Mouse (Mus musculus): ENCODE data around the gene Caly. TPM values are rescaled to one million over a fixed set of nuclear protein-coding genes. Genes with fewer than 3 reads are reported as not detected.
A peak's percentile ranks its signal among the peaks of the same experiment; 100 is the strongest.

The Caly gene
- 24.8 and 25.1 TPM in 2 replicates for polyA plus RNA-seq (2016; fragmentation: Nextera tagmentation; extraction: Ambion mirVana)

DNA sequence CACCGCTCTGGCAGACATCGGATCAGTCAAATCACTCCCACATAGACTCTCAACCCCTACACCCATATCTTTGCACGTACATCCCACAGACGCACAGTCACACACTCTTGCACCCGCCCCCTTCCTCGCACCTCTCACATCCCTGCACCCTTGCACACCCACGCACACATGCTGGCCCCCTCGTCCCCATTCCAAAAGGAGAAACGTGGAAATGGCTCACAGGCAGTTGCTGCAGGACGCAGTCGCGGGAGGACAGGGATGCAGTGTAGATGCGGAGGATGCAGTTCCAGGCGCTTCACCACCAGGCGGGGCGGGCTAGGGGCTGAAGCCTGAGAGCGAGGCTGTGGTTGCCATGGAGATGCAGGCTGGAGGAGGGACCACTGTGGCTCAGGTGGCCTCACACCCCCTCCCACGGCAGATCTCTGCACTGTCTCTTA, at the start of gene Caly:
Gene Caly (minus strand): TSS at position 307 of the 437 bp plus-strand sequence.
- H3K27me3 ChIP-seq, result peaks cover 21% of the 10 kb centered on the region
- H3K4me2 ChIP-seq (replicated peaks), result peak within 1 kb of the TSS; percentile 60
- peaks cover 33% of the 10 kb centered on the region for H3K4me1 ChIP-seq
- H3K9ac ChIP-seq, result peak within 1 kb of the TSS; percentile 59
- WGBS, result 2% methylated on average over 18 of the region's 18 CpGs
- ATAC-seq (ENCODE audit: low FRiP score), result peak; percentile 79
- H3K4me3 ChIP-seq, result peak within 1 kb of the TSS; percentile 38
- H3K36me3 ChIP-seq, result no peaks in the 10 kb centered on the region
- H3K27ac ChIP-seq, result peak within 1 kb of the TSS; percentile 89
- no peaks in the 10 kb centered on the region for H3K9me3 ChIP-seq (replicated peaks)

DNA sequence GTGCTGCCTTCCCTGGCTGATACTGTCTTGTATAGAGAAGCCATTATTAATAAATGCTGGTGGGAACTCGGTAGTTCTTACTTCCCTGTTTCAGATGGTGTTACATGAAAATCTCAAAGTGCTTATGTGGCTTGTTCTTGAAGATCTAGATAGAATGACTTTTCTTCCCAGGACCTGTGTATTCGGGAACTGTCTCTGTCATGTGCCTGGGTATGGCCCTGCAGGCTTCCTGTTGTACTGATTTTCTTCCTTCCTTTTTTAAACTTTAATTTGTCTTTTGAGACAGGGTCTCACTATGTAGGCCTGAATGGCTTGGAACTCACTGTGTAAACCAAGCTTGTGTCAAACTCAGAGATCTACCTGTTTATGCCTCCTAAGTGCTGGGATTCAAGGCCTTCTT, 45.6 kb upstream of the Caly start:
- no peak overlapping the region for H3K27ac ChIP-seq
- H3K4me3 ChIP-seq, result no peak overlapping the region
- no peaks in the 10 kb centered on the region for H3K9me3 ChIP-seq (replicated peaks)
- peaks cover 7% of the 10 kb centered on the region; the same call in 1 of the 2 replicates for H3K36me3 ChIP-seq
- H3K4me1 ChIP-seq, result peaks cover 5% of the 10 kb centered on the region; the same call in 1 of the 2 replicates
- WGBS, result 95% methylated on average over 2 of the region's 2 CpGs
- no peaks in the 10 kb centered on the region for H3K27me3 ChIP-seq
- H3K4me2 ChIP-seq (replicated peaks), result no peak overlapping the region
- no peak overlapping the region for H3K9ac ChIP-seq
- no peak for ATAC-seq (ENCODE audit: low FRiP score)

DNA sequence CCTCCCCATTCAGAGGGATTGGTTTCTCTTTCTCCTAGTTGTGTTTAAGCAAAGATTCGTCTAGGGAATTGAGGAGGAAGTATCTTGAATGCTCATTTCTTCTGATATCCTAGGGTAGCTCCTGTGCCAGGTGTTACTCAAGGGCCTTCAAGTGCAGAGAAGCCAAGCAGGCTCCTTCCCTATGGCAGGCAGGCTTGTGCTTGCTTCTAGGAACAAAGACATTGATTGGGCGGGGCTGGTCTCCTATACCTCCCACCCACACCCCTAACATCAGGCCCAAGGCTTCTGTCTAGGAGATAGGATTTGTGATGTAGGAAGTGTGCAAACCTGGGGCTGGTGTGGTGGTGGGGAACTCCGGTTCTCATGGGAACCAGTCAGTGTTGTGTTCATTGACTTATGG, 44.6 kb upstream of the Caly start:
- H3K36me3 ChIP-seq, result peaks cover 7% of the 10 kb centered on the region; the same call in 1 of the 2 replicates
- H3K4me2 ChIP-seq (replicated peaks), result no peak overlapping the region
- no peak overlapping the region for H3K4me3 ChIP-seq
- no peak for ATAC-seq (ENCODE audit: low FRiP score)
- H3K9me3 ChIP-seq (replicated peaks), result no peaks in the 10 kb centered on the region
- no peak overlapping the region for H3K9ac ChIP-seq
- H3K27me3 ChIP-seq, result no peaks in the 10 kb centered on the region
- peaks cover 5% of the 10 kb centered on the region; the same call in 1 of the 2 replicates for H3K4me1 ChIP-seq
- H3K27ac ChIP-seq, result no peak overlapping the region
- WGBS, result 92% methylated on average over 3 of the region's 3 CpGs

DNA sequence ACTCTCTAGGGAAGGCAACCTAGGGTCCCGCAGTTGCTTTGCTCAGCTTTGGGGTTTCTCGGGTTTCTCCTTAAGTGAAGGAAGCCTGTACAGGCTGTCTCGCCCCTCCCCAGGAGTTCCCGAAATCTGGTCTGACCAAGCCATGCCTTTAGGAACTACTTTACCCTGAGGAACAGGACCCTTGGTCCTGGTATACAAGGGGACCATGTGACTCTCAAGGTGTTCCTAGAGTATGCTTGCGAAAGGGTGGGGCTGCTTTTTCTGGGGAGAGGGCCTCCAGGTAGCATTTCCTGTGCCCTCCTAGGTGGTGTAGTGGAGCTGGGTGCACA, 43.6 kb upstream of the Caly start:
- WGBS, result 9% methylated on average over 5 of the region's 5 CpGs
- ATAC-seq (ENCODE audit: low FRiP score), result no peak; the same call in 1 of the 2 replicates
- peak overlapping the region; percentile 71 for H3K4me3 ChIP-seq
- no peaks in the 10 kb centered on the region for H3K27me3 ChIP-seq
- H3K9ac ChIP-seq, result peak overlapping the region; percentile 84
- peaks cover 5% of the 10 kb centered on the region; the same call in 1 of the 2 replicates for H3K4me1 ChIP-seq
- peak overlapping the region; percentile 41; the same call in 1 of the 2 replicates for H3K27ac ChIP-seq
- H3K36me3 ChIP-seq, result peaks cover 7% of the 10 kb centered on the region; the same call in 1 of the 2 replicates
- H3K4me2 ChIP-seq (replicated peaks), result peak overlapping the region; percentile 88
- H3K9me3 ChIP-seq (replicated peaks), result no peaks in the 10 kb centered on the region

GRCm38 (mm10) chr7:140125278-140126021, 43.1 kb upstream of the Caly start:
- Histone ChIP-seq H3K4me1 (peaks cover 5% of the 10 kb centered on the region; the same call in 1 of the 2 replicates), H3K27me3 (no peaks in the 10 kb centered on the region), H3K4me3 (peak overlapping the region; percentile 71), H3K9me3 (replicated peaks) (no peaks in the 10 kb centered on the region), H3K4me2 (replicated peaks) (peak overlapping the region; percentile 88), H3K27ac (peak overlapping the region; percentile 41; the same call in 1 of the 2 replicates), H3K36me3 (peaks cover 7% of the 10 kb centered on the region; the same call in 1 of the 2 replicates), H3K9ac (peak overlapping the region; percentile 84)
- WGBS, result under 1% methylated on average over 40 of the region's 40 CpGs
- peak; percentile 97 for ATAC-seq (ENCODE audit: low FRiP score)

DNA sequence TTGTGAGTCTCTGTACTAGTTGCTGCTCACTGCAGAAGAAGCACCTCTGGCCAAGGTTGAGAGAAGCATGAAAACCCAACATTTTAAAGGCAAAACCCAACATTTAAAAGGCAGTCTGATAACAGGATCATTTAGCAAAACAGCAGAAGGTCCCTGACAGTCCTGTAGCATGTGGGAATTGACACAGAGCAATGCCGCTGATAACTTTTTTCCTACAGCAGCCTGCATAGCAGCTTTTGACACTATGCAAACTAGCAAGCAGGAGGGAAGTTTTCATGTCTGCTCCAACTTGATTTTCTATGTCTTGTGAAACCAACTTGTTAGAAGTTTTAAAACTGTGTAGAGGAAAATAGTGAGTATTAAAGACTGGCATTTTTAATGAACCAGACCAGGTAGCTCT, 42.0 kb upstream of the Caly start:
- H3K27me3 ChIP-seq, result no peaks in the 10 kb centered on the region

GRCm38 (mm10) chr7:140122765-140123164, 40.4 kb upstream of the Caly start:
- H3K4me1 ChIP-seq, result peaks cover 5% of the 10 kb centered on the region; the same call in 1 of the 2 replicates
- no peaks in the 10 kb centered on the region for H3K36me3 ChIP-seq
- H3K27ac ChIP-seq, result no peak overlapping the region
- WGBS, result 39% methylated on average over 4 of the region's 4 CpGs
- no peaks in the 10 kb centered on the region for H3K9me3 ChIP-seq (replicated peaks)
- H3K4me3 ChIP-seq, result no peak overlapping the region
- no peak for ATAC-seq (ENCODE audit: low FRiP score)
- H3K9ac ChIP-seq, result no peak overlapping the region
- no peak overlapping the region for H3K4me2 ChIP-seq (replicated peaks)
- no peaks in the 10 kb centered on the region for H3K27me3 ChIP-seq

More for the DNA sequence above, 42.0 kb upstream of the Caly start:
- peaks cover 5% of the 10 kb centered on the region; the same call in 1 of the 2 replicates for H3K4me1 ChIP-seq
- WGBS, result 95% methylated on average over 1 of the region's 1 CpGs
- no peak overlapping the region for H3K27ac ChIP-seq
- H3K4me2 ChIP-seq (replicated peaks), result no peak overlapping the region
- no peak for ATAC-seq (ENCODE audit: low FRiP score)
- H3K9me3 ChIP-seq (replicated peaks), result no peaks in the 10 kb centered on the region
- no peak overlapping the region for H3K9ac ChIP-seq
- H3K4me3 ChIP-seq, result no peak overlapping the region
- H3K36me3 ChIP-seq, result no peaks in the 10 kb centered on the region

GRCm38 (mm10) chr7:140121338-140121910, 39.1 kb upstream of the Caly start:
- no peak overlapping the region for H3K4me3 ChIP-seq
- H3K27me3 ChIP-seq, result no peaks in the 10 kb centered on the region
- H3K9ac ChIP-seq, result no peak overlapping the region
- no peaks in the 10 kb centered on the region for H3K9me3 ChIP-seq (replicated peaks)
- H3K4me2 ChIP-seq (replicated peaks), result no peak overlapping the region
- no peak overlapping the region for H3K27ac ChIP-seq
- H3K36me3 ChIP-seq, result no peaks in the 10 kb centered on the region
- peaks cover 8% of the 10 kb centered on the region for H3K4me1 ChIP-seq
- 73% methylated on average over 13 of the region's 13 CpGs for WGBS
- no peak for ATAC-seq (ENCODE audit: low FRiP score)

- no peak overlapping the region for H3K9ac ChIP-seq
- no peaks in the 10 kb centered on the region for H3K9me3 ChIP-seq (replicated peaks)
- no peak for ATAC-seq (ENCODE audit: low FRiP score)
- H3K4me2 ChIP-seq (replicated peaks), result no peak overlapping the region
- no peak overlapping the region for H3K4me3 ChIP-seq
- WGBS, result 88% methylated on average over 2 of the region's 2 CpGs
- H3K36me3 ChIP-seq, result no peaks in the 10 kb centered on the region
- no peak overlapping the region for H3K27ac ChIP-seq
- H3K27me3 ChIP-seq, result no peaks in the 10 kb centered on the region
- H3K4me1 ChIP-seq, result peaks cover 10% of the 10 kb centered on the region
Measured at GRCm38 (mm10) chr7:140120484-140120883, 38.1 kb upstream of the Caly start.

DNA sequence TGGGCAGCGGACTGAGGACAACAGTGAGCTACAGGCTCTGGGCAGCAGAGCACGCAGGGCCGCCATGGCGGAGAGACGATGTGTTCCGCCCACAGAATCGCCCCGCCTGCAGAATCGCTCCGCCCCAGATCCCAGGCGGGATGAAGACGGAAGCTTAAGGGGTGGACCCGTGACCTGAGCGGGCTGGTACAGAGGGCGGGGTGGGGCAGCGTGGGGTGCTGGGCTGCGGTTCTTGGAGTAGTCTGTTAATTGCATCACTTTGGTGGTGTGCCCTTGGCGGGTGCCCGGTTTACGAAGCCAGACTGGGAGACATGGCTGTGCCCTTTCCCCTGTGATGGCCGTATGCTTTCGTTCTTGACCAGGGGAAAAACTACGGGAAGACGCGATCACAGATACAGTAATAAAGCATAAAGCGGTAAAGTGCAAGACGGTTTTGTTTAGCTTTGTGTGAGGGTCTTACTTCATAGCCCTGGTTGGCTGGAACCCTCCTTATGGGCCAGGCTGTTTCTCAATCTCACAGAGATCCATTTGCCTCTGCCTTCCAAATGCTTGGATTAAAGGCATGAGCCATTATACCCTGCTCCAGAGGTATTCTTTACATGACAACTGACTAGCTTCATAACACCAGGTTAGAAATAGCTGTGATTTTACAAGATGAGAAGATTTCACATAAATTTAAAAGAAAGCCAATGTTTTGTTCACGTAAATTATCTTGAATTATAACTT, 34.1 kb upstream of the Caly start, which contains the start of gene Echs1:
Gene Echs1 (minus strand): TSS at position 148 of the 726 bp plus-strand sequence.
- ATAC-seq (ENCODE audit: low FRiP score), result peak; percentile 96
- peaks cover 10% of the 10 kb centered on the region for H3K4me1 ChIP-seq
- no peaks in the 10 kb centered on the region for H3K9me3 ChIP-seq (replicated peaks)
- WGBS, result 3% methylated on average over 28 of the region's 28 CpGs
- H3K9ac ChIP-seq, result peak within 1 kb of the TSS; percentile 73
- H3K36me3 ChIP-seq, result peaks cover 14% of the 10 kb centered on the region
- H3K27ac ChIP-seq, result peak within 1 kb of the TSS; percentile 81
- H3K4me2 ChIP-seq (replicated peaks), result peak within 1 kb of the TSS; percentile 90
- H3K27me3 ChIP-seq, result no peaks in the 10 kb centered on the region
- H3K4me3 ChIP-seq, result peak within 1 kb of the TSS; percentile 60

GRCm38 (mm10) chr7:140115583-140116328, 33.4 kb upstream of the Caly start, which contains the start of gene Paox:
Paox (plus strand) TSS chr7:140115799.
- Histone ChIP-seq H3K4me1 (peaks cover 10% of the 10 kb centered on the region), H3K27me3 (no peaks in the 10 kb centered on the region), H3K4me3 (peak within 1 kb of the TSS; percentile 60), H3K27ac (peak within 1 kb of the TSS; percentile 81), H3K9ac (peak within 1 kb of the TSS; percentile 73), H3K9me3 (replicated peaks) (no peaks in the 10 kb centered on the region), H3K36me3 (peaks cover 21% of the 10 kb centered on the region), H3K4me2 (replicated peaks) (peak within 1 kb of the TSS; percentile 90)
- WGBS, result 3% methylated on average over 23 of the region's 23 CpGs
- ATAC-seq (ENCODE audit: low FRiP score), result peak; percentile 73

Data from hindbrain, embryonic 12.5 days (tissue).